Comparison of ENCODE assay signal across 8 mouse cellular contexts in genomic region chr11:75513336-75513735, GRCm38 (mm10). TPM values are rescaled to one million over a fixed set of nuclear protein-coding genes. Genes with fewer than 3 reads are reported as not detected.
DNase-seq lines count a peak whose midpoint lies in the region; ATAC-seq and TF ChIP-seq lines count a peak whose summit lies in the region.

TSS of gene Scarf1 (plus strand) at chr11:75513540.

- H3K4me3 ChIP-seq in E14TG2a.4 (replicated peaks; ENCODE audit: low read length), result peak within 1 kb of the TSS; percentile 41
- no peak within 1 kb of the TSS for H3K4me3 ChIP-seq in limb, embryonic 12.5 days (replicated peaks)
- H3K4me3 ChIP-seq in stomach, embryonic 14.5 days (ENCODE audit: low read depth, low read length), result peak within 1 kb of the TSS; percentile 9; the same call in 1 of the 2 replicates

- H3K36me3 ChIP-seq in E14TG2a.4 (ENCODE audit: insufficient read depth, low read length), result peaks cover 19% of the 10 kb centered on the region
- H3K36me3 ChIP-seq in limb, embryonic 12.5 days, result peaks cover 19% of the 10 kb centered on the region
- H3K36me3 ChIP-seq in stomach, embryonic 14.5 days (ENCODE audit: control insufficient read depth, insufficient read depth, low read length), result peaks cover 15% of the 10 kb centered on the region

- peak; percentile 21; the same call in 1 of the 2 replicates for ATAC-seq in common myeloid progenitor, adult 5-6 weeks (replicated peaks; ENCODE audit: low read depth, poor library complexity, severe bottlenecking)
- no peak for ATAC-seq in limb, embryonic 12.5 days (ENCODE audit: insufficient number of reproducible peaks, insufficient read depth, low FRiP score, low TSS enrichment, low read depth)
- no peak for ATAC-seq in stomach, embryonic 14.5 days (ENCODE audit: insufficient number of reproducible peaks, insufficient read depth, low FRiP score, low read depth)

- DNase-seq in heart, postnatal 4 days, result peak; percentile 75
- DNase-seq in urinary bladder, postnatal 4 days (ENCODE audit: low spot score in 2 of 2), result no peak
- DNase-seq in ovary, postnatal 36 days (ENCODE audit: low spot score), result no peak
- no peak for DNase-seq in testis, postnatal 14 days (ENCODE audit: low spot score)

- peaks cover 51% of the 10 kb centered on the region for H3K4me1 ChIP-seq in E14TG2a.4 (replicated peaks; ENCODE audit: low read depth, low read length)
- H3K4me1 ChIP-seq in limb, embryonic 12.5 days (replicated peaks), result peaks cover 35% of the 10 kb centered on the region
- peaks cover 16% of the 10 kb centered on the region for H3K4me1 ChIP-seq in stomach, embryonic 14.5 days (ENCODE audit: control insufficient read depth, insufficient read depth, low read length)

- H3K9me3 ChIP-seq in E14TG2a.4 (ENCODE audit: low read length), result no peaks in the 10 kb centered on the region
- no peaks in the 10 kb centered on the region for H3K9me3 ChIP-seq in limb, embryonic 12.5 days
- H3K9me3 ChIP-seq in stomach, embryonic 14.5 days (ENCODE audit: control insufficient read depth, low read depth, low read length), result no peaks in the 10 kb centered on the region

- H3K27ac ChIP-seq in limb, embryonic 12.5 days, result no peak within 1 kb of the TSS
- no peak within 1 kb of the TSS for H3K27ac ChIP-seq in stomach, embryonic 14.5 days (ENCODE audit: low read length)

- WGBS in limb, embryonic 12.5 days, result 53% methylated on average over 8 of the region's 8 CpGs
- WGBS in stomach, embryonic 14.5 days, result 54% methylated on average over 8 of the region's 8 CpGs

- H3K9ac ChIP-seq in limb, embryonic 12.5 days (replicated peaks), result no peak within 1 kb of the TSS
- H3K9ac ChIP-seq in stomach, embryonic 14.5 days (replicated peaks; ENCODE audit: low read depth, low read length), result no peak within 1 kb of the TSS

- peak within 1 kb of the TSS; percentile 6; the same call in 1 of the 2 replicates for H3K4me2 ChIP-seq in limb, embryonic 12.5 days
- H3K4me2 ChIP-seq in stomach, embryonic 14.5 days (replicated peaks; ENCODE audit: low read depth, low read length), result no peak within 1 kb of the TSS

- H3K27me3 ChIP-seq in E14TG2a.4 (ENCODE audit: insufficient read depth, low read length), result peaks cover 36% of the 10 kb centered on the region
- no peaks in the 10 kb centered on the region for H3K27me3 ChIP-seq in limb, embryonic 12.5 days
- no peaks in the 10 kb centered on the region for H3K27me3 ChIP-seq in stomach, embryonic 14.5 days (ENCODE audit: control insufficient read depth, insufficient read depth, low read length)

- no peak for TF ChIP-seq CTCF in E14TG2a.4 (conservative IDR thresholded peaks at IDR 0.05; ENCODE audit: low read length)

RNA-seq across cellular contexts. Expression of gene Scarf1, which starts in this region (rescaled TPM):
- 1.8 and 2.6 TPM in 2 replicates for total RNA-seq in common myeloid progenitor, adult 5-6 weeks (2017)
- total RNA-seq in heart, postnatal 4 days (2021), result 10 to 100 TPM; 14.5 to 15.0 TPM
- 5.4 and 6.0 TPM in 2 replicates for polyA plus RNA-seq in limb, embryonic 12.5 days (2016; fragmentation: Nextera tagmentation; extraction: Ambion mirVana)
- polyA plus RNA-seq in stomach, embryonic 14.5 days (2014; fragmentation: Nextera tagmentation; extraction: Ambion mirVana), result 4.8 and 5.4 TPM in 2 replicates
